Mouse (Mus musculus): ENCODE measurements around the gene Comt.

Gene Comt

DNA sequence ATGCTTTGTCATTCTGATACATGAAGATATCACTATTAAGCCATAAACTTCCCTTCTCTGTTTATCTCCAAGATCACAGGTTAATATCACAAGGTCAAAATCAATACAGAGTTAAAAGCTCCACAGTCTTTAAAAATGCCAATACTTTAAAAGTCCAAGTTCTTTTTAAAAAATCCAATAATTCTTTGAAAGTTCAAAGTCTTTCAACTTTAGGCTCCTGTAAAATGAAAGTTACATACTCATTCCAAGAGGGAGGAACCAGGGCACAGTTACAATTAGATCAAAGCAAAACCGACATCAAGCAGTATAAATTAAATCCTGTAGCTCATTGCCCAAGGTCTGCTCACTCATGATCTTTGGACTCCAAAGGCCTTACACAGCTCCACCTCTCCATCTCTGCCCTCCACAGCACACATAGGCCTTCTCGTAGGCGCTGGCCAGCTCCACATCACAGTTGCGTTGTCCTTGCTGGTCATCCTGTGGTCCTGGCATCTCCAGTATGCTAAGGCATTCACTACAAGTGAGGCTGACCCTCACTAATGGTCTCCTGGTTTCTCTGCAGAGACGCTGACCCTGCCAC lies 6.8 kb upstream of the Comt start:
- DNase-seq (ENCODE audit: low read depth, low spot score) = no peak

DNA sequence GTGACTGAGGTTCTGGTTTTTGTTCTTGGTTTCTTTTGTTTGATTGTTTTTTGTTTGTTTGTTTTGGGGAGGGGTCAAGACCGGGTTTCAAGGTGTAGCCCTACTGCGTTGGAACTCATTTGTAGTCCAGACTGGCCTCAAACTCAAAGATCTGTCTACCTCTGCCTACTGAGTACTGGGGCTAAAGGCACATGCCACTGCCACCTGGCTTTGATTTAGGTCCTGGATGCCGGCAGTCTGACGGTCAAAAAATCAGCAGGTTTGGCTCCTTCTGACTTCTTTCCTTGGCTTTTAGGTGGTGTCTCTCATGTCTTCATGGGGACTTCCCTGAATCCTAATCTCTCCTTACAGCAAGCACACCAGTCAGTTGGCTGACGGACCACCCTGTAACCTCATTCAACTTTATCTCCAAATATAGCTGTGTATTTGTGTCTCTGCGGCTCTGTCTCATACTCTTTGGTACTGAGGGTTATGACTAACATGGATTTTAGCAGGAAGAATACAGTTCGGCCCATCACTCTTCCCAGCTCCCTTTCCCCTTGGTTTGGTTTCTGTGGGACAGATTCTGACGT lies 4.1 kb upstream of the Comt start:
- DNase-seq (ENCODE audit: low read depth, low spot score) = no peak

DNA sequence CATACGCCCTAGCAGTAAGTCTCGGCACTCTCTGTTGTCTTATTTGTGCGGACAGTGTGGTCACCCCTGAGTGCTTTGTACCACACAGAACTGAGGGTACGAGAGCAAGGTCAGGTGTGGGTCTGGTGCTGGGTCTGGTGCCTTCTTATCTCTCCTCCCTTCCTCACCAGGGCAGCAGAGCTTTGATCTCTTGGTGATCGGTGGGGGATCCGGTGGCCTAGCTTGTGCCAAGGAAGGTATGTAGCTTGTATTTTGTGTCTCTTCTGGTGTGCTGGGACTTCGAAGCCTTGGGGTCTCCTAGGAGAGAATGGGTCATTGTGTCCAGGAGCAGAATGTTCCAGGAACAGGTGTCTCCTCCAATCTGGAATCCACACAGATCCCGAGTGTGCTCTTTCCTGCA lies 3.0 kb upstream of the Comt start:
- DNase-seq (ENCODE audit: low read depth, low spot score) = no peak

DNA sequence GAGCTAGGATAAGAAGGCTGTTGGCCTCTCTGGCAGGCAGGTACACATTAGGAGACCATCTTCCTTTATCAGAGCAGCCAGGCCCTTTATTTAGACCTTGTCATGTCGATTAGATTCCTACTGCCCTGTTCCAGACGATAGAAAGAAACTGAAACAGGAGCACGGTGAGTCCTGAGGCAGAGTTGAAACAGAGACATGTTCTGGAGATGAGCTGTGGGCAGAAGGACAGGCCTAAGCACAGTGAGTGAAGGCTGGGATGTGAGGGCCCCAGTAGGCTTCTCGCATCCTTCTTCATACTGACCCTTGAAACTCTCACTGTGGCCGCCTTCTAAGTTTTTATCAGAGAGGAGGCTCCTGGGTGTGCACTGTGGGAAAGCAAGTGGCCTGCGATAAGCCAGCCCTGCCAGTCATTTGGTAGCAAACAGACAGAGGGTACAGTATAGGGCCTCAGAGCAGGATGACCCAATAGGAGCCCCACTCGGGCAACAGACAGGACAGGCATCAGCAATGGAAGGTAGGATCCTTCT lies 1.9 kb upstream of the Comt start:
- DNase-seq (ENCODE audit: low read depth, low spot score) = no peak

DNA sequence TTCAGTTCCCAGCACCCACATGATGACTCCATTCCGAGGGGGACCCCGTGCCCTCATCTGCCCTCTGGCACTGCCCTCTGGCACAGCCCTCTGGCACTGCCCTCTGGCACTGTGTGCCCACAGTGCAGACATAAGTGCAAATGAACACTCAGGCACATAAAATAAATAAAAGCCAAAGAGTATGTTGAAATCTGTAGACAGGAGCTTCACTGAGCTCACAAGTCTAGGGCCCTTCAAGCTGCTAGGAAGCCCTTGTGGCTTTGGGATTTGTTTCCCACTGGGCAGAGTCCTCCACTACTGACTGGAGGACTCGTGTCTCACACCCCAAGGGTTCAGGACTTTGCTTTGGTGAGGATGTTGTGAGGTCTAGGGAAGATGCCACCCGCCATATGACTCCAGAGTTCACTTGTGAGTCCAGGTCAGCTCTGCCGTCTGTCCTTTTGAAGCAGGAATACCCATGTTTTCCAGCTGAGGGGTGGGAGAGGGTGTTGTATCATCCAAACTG lies 1.4 kb upstream of the Comt start:
- no peak for DNase-seq (ENCODE audit: low read depth, low spot score)

DNA sequence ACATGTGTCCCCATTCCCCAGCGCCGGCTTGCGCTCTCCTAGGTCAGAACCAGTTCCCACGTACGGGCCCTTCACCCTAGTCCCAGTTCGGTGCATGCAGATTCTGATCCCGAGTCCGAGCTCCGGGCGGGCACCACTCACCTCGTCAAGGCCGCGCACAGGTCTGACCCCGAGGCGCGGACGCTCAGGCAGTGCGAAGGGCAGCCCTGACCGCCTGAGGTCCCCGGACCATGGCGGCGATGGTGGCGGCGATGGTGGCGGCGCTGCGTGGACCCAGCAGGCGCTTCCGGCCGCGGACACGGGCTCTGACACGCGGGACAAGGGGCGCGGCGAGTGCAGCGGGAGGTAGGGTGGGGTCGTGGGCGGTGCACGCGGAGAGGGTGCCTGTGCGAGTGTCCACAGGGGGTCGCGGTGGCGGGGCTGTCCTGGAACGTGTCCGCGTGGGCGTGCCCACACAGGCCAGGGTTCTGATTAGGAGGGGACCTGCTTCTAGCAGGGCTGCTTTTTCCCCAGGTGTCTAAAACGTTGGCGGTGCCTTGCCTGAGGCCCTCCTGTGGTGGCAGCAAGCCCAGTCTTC lies 349 bp downstream of the Comt start, which contains the start of gene Txnrd2:
Gene Txnrd2 (plus strand): TSS at position 170 of the 577 bp plus-strand sequence.
- DNase-seq (ENCODE audit: low read depth, low spot score) = peak; percentile 34

DNA sequence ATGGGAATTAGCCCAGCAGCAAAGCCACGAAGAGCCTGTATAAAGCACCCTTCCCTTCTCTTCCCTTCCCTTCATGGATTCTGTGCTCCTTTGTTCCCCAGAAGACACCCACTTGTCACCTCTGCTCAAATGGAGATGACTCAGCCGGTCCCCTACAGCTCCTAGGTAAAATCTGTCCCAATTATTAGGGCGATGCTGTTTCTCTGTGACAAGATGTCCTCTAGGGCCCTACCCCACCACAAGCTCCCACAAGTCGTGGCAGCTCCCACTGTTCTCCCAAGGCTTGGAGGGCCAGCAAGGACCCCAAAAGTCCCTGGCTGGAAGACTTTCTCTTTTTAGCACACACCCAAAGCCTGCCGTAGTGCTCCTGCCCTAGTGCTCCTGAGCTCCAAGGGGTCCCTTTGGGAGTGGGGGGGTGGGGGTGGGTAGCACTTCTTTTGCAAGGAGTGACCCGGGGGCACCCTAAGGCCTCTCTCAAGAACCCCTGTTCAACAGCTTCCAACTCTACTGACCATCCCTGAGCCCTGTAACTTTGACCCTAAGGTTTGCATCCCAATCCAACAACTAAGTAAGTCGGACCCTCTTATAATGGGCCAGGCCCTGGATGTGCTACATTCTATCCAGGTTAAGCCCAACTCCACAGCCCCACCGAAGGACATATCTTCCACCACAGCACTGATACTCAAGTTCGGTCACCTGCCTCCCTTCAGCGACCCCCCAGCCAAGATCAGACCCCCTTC lies 1.0 kb downstream of the Comt start:
- no peak for DNase-seq (ENCODE audit: low read depth, low spot score)

DNA sequence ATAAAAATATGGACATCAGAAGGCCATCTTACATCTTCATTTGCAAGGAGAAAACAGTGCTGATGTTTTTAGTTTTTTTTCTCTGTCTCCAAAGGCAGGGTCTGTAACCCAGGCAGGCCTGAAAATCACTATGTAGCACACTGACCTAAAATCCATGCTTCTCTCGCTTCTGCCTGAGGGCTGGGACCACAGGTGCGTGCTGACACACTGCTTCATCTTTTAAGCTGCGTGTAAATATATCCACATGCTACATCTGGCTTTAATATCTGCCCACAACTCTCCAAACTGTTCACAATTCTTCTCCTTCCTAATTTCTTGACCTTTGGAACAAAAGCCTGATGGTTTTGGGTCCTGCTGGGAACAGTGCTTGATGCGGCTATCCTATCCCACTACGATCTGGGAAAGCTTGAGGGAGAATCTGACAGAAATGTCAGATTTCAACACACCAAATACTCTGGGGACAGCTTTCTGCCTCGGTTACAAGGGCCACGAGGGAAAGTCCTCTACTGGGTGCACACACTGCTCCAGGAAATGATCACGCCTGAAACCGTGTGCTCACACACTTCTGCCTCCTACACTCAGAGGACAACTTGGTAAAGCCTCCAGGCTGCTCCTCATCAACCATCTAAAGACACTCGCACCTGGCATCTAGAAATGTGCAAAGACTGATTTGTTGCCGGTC lies 2.1 kb downstream of the Comt start:
- no peak for DNase-seq (ENCODE audit: low read depth, low spot score)

DNA sequence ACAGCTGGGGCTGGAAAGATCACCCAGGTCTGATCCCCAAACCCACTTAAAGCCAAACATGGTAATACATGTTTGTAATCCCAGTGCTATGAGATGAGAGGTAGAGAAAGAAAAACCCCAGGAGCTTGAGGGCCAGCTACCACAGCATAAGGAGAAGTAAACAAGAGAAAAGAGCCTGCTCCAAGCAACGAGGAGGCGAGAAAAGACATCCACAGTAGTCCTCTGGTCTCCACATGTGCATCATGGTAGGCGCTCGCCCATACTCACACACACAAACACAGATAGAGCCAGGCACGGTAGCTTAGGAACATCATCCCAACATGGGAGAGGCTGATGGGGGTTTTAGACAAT lies 2.8 kb downstream of the Comt start:
- DNase-seq (ENCODE audit: low read depth, low spot score) = no peak

DNA sequence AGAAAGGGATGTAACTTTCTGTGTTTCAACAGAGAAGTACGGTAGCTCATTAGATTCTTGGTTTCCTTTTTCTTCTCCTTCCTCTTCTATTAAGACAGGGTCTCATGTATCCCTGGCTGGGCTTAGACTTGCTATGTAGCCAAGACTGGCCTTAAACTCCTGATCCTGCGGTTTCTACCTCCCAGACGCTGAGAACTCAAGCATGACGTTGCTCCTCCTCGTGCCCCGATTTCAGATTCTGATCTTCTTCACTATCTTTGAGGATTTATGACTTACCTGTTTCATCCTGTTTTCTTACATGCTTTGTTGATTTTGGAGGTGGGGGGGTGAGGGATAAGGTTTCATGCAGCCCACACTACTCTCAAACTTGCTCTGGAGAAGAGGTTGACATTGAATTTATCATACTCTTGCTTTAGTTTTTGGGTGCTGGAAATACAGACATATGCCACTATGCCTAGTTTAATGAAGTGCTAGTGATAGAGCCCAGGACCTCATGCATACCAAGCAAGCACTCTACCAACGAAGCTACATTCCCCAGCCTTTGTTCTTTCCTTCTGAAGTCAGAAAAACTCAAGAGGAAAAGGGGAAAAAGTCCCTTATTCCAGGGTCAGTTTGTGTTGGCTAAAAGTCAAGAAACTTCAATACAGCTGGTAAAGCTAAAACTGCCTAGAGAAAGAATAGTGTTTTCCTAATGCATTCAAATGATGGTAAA lies 3.3 kb downstream of the Comt start:
- no peak for DNase-seq (ENCODE audit: low read depth, low spot score)

DNA sequence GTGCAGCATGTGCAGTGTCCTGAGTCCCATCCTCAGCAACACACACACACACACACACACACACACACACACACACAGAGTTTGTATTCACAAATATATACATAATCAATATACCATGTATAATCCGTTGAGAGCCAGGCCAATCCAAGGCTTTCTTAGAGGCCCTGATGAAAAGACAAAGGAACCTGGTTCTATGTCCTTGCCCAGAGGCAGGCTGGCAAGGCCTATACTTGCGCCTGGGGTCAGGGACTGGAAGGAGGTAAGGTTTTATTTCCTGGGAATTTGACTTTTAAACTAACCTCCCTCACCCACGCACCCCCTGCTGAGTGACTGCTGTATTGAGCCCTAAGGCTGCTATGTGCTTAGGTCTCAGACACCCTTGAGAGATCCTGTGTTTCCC lies 6.1 kb downstream of the Comt start:
- no peak for DNase-seq (ENCODE audit: low read depth, low spot score)

DNA sequence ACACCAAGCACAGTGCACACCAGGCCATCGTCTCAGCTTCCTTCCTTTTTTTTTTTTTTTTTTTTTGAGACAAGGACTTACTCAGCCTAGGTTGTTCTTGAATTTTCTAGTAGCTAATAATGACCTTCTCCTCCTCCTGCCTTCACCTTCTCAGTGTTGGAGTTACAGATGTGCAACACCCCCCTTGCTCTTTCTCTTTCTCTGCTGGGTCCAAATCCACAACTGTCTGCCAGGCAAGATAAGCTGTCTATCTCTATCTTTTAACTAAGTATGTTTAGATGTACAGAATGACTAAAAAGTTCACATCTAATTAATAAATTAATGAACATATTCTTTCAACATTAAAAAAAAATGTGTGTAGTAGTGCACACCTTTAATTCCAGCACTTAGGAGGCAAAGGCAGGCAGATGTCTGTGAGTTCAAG lies 7.0 kb downstream of the Comt start:
- no peak for DNase-seq (ENCODE audit: low read depth, low spot score)

DNA sequence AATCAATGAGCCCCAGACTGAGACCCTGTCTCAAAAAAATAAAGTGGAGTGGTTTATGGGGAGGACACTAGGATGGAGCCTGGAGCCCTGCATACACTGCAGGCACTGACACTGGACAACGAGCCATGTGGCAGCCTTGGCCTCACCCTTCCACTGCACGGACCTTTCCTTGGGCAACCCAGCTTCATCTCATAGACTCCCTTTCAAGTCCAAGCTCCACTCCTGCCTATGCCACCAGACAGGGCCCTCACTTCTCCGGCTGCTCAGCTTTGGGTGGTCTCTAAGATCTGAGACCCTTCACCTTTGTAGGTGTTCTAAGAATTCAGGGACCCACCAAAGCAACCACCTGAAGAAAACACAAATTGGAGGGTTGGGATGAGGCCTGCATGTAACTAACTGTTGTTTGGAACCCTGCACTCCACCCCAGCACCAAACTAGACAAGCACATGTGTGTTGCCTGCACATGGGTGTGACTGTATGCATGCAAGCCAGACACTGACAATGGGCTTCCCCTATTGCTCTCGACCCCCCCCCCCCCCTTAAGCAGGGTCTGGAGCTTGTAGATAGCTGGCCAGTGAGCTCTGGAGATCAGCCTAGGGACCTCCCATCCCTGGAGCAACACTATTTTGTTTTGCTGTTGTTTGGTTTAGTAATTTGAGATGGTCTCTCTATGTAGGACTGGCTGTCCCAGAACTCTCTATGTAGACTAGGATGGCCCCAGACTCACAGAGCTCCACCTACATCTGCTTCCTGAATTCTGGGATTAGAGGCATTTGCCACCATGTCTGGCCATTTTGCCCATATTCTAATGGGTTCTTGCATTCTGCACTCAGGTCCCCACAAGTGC lies 7.7 kb downstream of the Comt start:
- DNase-seq (ENCODE audit: low read depth, low spot score) = no peak

DNA sequence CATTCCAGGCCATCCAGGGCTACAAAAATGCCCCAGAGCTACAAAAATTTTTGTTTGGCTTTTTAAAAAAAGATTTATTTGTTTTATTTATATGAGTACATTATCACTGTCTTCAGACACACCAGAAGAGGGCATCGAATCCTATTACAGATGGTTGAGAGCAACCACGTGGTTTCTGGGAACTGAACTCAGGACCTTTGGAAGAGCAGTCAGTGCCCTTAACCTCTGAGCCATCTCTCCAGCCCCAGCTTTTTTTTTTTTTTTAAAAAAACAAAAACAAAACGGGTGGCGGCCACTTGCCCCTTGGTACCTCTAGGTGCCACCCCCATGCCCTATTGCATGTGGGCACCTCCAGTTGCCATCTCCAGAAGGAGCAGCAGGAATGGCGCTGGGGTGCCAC lies 9.2 kb downstream of the Comt start:
- DNase-seq (ENCODE audit: low read depth, low spot score) = no peak

DNA sequence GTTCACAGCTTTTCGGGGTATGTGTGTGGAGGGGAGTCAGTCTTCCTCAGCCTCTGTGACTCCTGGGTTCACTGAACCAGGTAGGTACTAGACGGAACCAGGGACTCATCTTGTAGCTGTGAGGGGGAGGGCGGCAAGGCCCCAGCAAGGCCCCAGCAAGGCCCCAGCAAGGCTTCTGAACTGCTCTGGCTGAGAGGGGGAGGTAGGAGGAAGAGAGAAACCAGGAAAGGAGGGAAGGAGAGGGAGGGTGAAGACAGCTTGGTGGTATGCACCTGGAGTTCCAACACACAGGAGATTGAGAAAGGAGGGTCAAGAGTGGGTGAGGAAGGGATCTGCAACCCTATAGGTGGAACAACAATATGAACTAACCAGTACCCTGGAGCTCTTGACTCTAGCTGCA lies 9.8 kb downstream of the Comt start:
- DNase-seq (ENCODE audit: low read depth, low spot score) = no peak

DNA sequence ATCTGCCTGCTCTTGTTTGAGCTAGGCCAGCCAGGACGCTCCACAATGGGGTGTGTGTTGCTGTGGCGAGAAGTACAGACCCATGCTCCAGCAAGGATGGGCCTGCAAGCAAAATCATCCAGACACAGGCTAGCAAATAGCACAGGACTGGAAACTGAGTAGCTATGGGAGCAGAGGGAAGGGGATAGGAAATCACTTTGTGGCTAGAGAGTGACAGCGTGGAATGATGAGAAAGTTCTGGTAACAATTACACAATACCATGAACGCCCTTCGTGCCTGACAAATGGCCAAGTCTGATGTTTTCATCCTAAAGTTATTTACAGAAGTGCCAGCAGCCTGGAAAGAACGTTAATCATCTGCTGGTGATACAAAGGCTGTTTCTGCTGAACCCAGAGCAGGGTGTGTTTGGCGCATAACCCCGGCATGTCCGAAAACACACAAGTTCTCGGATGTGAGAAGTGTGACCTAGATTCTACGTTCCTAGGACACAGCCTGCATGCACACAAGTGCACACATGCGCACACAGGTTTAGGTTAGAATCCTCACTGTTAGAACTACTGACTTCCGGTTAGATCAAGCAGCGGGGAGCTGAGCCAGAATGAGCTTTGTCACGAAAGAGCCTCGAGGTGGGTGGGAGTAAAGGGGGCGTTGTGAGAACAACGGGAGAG lies 10.4 kb downstream of the Comt start:
- no peak for DNase-seq (ENCODE audit: low read depth, low spot score)

DNA sequence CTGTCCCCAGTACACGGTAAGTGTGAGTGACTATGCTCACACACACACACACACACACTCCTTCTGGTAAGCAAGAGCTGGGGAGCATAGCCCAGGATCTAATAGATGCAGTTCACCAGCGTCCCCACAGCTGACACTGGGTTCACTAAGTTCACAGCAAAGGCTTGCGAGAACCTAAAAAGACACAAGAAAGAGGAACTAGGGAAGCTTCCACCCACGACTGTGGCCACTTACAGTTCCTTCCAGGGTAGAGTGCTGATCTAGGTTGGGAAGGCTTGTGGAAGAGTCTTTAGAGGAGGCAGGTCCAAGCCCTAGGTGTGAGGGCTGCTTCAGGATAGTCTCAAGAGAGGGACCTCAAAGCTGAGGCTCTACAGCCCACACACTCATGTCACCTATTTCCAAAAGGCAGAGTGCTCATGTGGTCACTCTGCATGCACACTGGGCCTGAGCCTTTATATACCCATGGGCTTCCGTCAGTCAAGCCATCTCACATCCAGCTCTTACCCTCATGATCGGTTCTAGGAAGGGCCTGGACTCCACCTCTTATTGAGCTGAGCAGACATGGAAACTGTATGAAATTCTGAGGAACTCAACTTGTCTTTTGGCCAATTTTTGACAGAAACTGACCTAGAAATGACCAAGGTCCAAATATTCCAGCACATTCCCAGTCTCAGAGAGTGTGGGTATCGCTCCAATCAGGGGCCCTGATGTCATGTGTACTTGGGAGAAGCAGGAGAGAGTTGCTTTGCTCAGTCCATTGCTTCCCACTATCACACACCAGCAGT lies 13.4 kb downstream of the Comt start:
- DNase-seq (ENCODE audit: low read depth, low spot score) = no peak

DNA sequence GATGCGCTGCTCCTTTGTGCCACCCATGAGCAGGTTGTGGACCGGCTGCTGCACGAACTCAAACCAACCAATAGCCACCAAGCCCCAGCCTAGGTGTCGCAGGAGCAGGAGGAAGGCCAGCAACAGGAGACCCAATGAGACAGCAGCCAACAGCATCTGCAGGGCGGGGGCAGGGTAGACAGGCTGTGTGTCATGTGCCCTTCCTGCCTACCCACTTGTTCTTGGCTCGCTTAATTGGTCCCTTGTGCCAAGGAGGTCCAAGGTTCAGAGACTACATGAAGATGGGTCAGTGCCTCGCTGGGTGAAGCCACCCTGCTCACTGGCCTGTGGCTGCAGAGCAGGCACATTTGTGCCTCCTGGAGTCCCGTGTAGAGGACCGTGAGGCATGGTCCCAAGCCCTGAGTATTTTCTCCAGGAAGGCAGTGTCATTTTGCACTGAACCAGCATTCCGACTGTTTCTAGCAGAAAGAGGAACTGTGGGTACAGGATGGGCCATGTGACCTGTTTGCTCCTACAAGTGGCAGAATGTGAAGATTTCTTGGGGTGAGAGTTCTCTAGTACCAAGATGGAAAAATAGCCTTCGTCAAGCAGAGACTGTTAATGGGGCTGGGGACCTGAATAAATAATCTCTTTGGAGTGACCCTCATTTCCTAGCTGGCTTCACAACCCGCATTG lies 14.7 kb downstream of the Comt start:
- no peak for DNase-seq (ENCODE audit: low read depth, low spot score)

Data from embryo, embryonic 11.5 days (tissue).